Mouse (Mus musculus) C2C12 (cell line): ENCODE results near the gene Robo4.

Source experiments
- CEBPB ChIP-seq: IDR thresholded peaks from one replicate; pipeline ENCODE4 v1.6.1; 2011; ENCODE audit warnings: low read depth, mild to moderate bottlenecking, control low read depth, moderate library complexity
- CTCF ChIP-seq: IDR thresholded peaks from one replicate; pipeline ENCODE4 v1.5.1; 2011; ENCODE audit not compliant: control insufficient read depth, insufficient read depth, insufficient read length
- MAX ChIP-seq: IDR thresholded peaks from one replicate; pipeline ENCODE4 v1.6.1; 2011; ENCODE audit warnings: mild to moderate bottlenecking, control low read depth
- USF1 ChIP-seq: IDR thresholded peaks from one replicate; pipeline ENCODE4 v1.6.1; 2011; ENCODE audit warnings: low read depth, mild to moderate bottlenecking, control low read depth, moderate library complexity

- TF ChIP-seq CTCF: no peak
- TF ChIP-seq CEBPB: no peak
- no peak for TF ChIP-seq MAX
- TF ChIP-seq USF1: no peak
These were observed 33.2 kb downstream of the Robo4 start for GRCm38 (mm10) chr9:37434932-37435331.
